Mouse (Mus musculus) bone marrow macrophage, adult 2 months (primary cell): ENCODE measurements around the gene Pcca. TPM values are rescaled to one million over a fixed set of nuclear protein-coding genes. Genes with fewer than 3 reads are reported as not detected.

Source experiments
- H3K27ac ChIP-seq: 2 replicates; pipeline ENCODE4 v1.5.1; 2012; ENCODE audit warnings: low read depth, low read length; ENCODE audit not compliant: insufficient read depth
- H3K4me1 ChIP-seq: 2 replicates; pipeline ENCODE4 v1.6.1; 2012; ENCODE audit warnings: low read length; ENCODE audit not compliant: control insufficient read depth, insufficient read depth
- H3K4me3 ChIP-seq: 2 replicates; pipeline ENCODE4 v1.5.1; 2012; ENCODE audit warnings: mild to moderate bottlenecking, low read length, moderate library complexity; ENCODE audit not compliant: insufficient read depth
- CTCF ChIP-seq: IDR thresholded peaks from 2 replicates; pipeline ENCODE4 v1.5.1; 2012; ENCODE audit warnings: low read depth, mild to moderate bottlenecking, low read length, moderate library complexity
- POLR2A ChIP-seq: IDR thresholded peaks from 2 replicates; pipeline ENCODE4 v1.6.1; 2012; ENCODE audit warnings: mild to moderate bottlenecking, low read depth, low read length, borderline replicate concordance
- polyA plus RNA-seq: library from polyadenylated mRNA; stranded (reverse); fragments of >200 nt; gene quantifications from 2 replicates; pipeline ENCODE4 v1.2.4, GENCODE M21; 2012; ENCODE audit not compliant: missing spikeins, insufficient read depth, insufficient read length

Gene Pcca
- polyA plus RNA-seq, 1 experiment, result 26.3 TPM

- Histone ChIP-seq H3K4me3 (no peak overlapping the region), H3K27ac (no peak overlapping the region), H3K4me1 (peaks cover 7% of the 10 kb centered on the region)
- TF ChIP-seq CTCF (no peak), POLR2A (no peak)
Observed at GRCm38 (mm10) chr14:122599839-122600238, 65.7 kb downstream of the Pcca start.

GRCm38 (mm10) chr14:122602701-122603100 is 68.6 kb downstream of the Pcca start:
- Histone ChIP-seq H3K4me3 (no peak overlapping the region), H3K4me1 (peaks cover 7% of the 10 kb centered on the region), H3K27ac (no peak overlapping the region)
- TF ChIP-seq POLR2A, result no peak
- TF ChIP-seq CTCF, result no peak

- TF ChIP-seq POLR2A (no peak), CTCF (no peak)
- no peak overlapping the region for H3K27ac ChIP-seq
- H3K4me1 ChIP-seq, result peaks cover 10% of the 10 kb centered on the region
- no peak overlapping the region for H3K4me3 ChIP-seq
Observed at GRCm38 (mm10) chr14:122606499-122606898, 72.4 kb downstream of the Pcca start.

- no peak overlapping the region for H3K27ac ChIP-seq
- peaks cover 10% of the 10 kb centered on the region for H3K4me1 ChIP-seq
- TF ChIP-seq POLR2A (no peak), CTCF (no peak)
- H3K4me3 ChIP-seq, result no peak overlapping the region
Observed at GRCm38 (mm10) chr14:122607456-122607855, 73.3 kb downstream of the Pcca start.

GRCm38 (mm10) chr14:122608323-122608722 is 74.2 kb downstream of the Pcca start:
- TF ChIP-seq CTCF (no peak), POLR2A (no peak)
- peaks cover 5% of the 10 kb centered on the region; the same call in 1 of the 2 replicates for H3K4me1 ChIP-seq
- no peak overlapping the region for H3K27ac ChIP-seq
- H3K4me3 ChIP-seq, result no peak overlapping the region

GRCm38 (mm10) chr14:122611035-122611434 is 76.9 kb downstream of the Pcca start:
- H3K4me3 ChIP-seq, result no peak overlapping the region
- TF ChIP-seq CTCF (no peak), POLR2A (no peak)
- no peak overlapping the region for H3K27ac ChIP-seq
- H3K4me1 ChIP-seq, result 0 out of 2 replicates have a peak, but pooled peaks cover 3% of the 10 kb centered on the region

- no peak overlapping the region for H3K4me3 ChIP-seq
- 0 out of 2 replicates have a peak, but pooled peaks cover 3% of the 10 kb centered on the region for H3K4me1 ChIP-seq
- TF ChIP-seq CTCF (no peak), POLR2A (no peak)
- no peak overlapping the region for H3K27ac ChIP-seq
Observed at GRCm38 (mm10) chr14:122612317-122612716, 78.2 kb downstream of the Pcca start.

- TF ChIP-seq POLR2A, result no peak
- TF ChIP-seq CTCF, result no peak
- no peak overlapping the region for H3K4me3 ChIP-seq
- no peak overlapping the region for H3K27ac ChIP-seq
- no peaks in the 10 kb centered on the region for H3K4me1 ChIP-seq
Observed at GRCm38 (mm10) chr14:122617656-122618055, 83.5 kb downstream of the Pcca start.

GRCm38 (mm10) chr14:122633416-122633815 is 99.3 kb downstream of the Pcca start:
- 0 out of 2 replicates have a peak overlapping the region, but pooled peaks have one; percentile 30 for H3K27ac ChIP-seq
- TF ChIP-seq CTCF, result no peak
- no peak for TF ChIP-seq POLR2A
- H3K4me3 ChIP-seq, result no peak overlapping the region
- H3K4me1 ChIP-seq, result peaks cover 4% of the 10 kb centered on the region; the same call in 1 of the 2 replicates

GRCm38 (mm10) chr14:122636601-122637000 is 102.5 kb downstream of the Pcca start:
- Histone ChIP-seq H3K4me3 (no peak overlapping the region), H3K4me1 (peaks cover 10% of the 10 kb centered on the region), H3K27ac (no peak overlapping the region)
- TF ChIP-seq CTCF, result no peak
- no peak for TF ChIP-seq POLR2A
